Mouse (Mus musculus): Measurements from ENCODE around the gene Rtn1. TPM values are rescaled to one million over a fixed set of nuclear protein-coding genes. Genes with fewer than 3 reads are reported as not detected.

The Rtn1 gene
- polyA plus RNA-seq, 1 experiment from 2014 or later = 1,321 TPM

DNA sequence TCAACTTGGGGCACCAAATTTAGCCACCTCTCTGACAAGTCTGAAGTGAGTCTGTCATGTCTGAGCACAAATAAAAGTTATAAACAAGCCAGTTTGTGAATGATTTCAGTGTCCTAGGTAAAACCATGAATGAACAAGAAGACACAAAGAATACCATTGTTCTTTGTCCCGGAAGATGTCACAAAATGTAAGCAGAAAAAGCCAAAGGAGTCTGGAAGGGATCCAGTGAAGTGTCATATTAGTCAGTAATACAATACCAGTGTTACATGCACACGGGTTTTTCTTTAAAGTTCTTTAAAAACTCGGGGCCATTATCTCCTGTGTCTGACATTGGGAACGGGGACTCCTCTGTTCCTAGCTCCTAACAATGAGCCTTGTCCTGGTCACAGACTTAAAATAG is 85.1 kb downstream of the Rtn1 start:
- Histone ChIP-seq H3K36me3 (ENCODE audit: control insufficient read depth, insufficient read depth, low read length) (no peaks in the 10 kb centered on the region), H3K4me1 (ENCODE audit: control insufficient read depth, insufficient read depth, low read length) (no peaks in the 10 kb centered on the region), H3K9ac (ENCODE audit: low read length) (no peak overlapping the region), H3K4me3 (ENCODE audit: low read depth, low read length) (no peak overlapping the region), H3K27me3 (replicated peaks; ENCODE audit: control insufficient read depth, insufficient read depth, low read length) (no peaks in the 10 kb centered on the region), H3K27ac (ENCODE audit: low read depth, low read length) (no peak overlapping the region), H3K4me2 (ENCODE audit: low read length) (no peak overlapping the region), H3K9me3 (replicated peaks; ENCODE audit: control insufficient read depth, low read length) (no peaks in the 10 kb centered on the region)
- ATAC-seq = no peak
- WGBS = 56% methylated on average over 4 of the region's 4 CpGs
- no peak for DNase-seq (ENCODE audit: low spot score)

GRCm38 (mm10) chr12:72315732-72316465 is 93.0 kb downstream of the Rtn1 start:
- DNase-seq (ENCODE audit: low spot score) (no peak), ATAC-seq (no peak)
- Histone ChIP-seq H3K4me3 (ENCODE audit: low read depth, low read length) (no peak overlapping the region), H3K9ac (ENCODE audit: low read length) (no peak overlapping the region), H3K27ac (ENCODE audit: low read depth, low read length) (no peak overlapping the region), H3K9me3 (replicated peaks; ENCODE audit: control insufficient read depth, low read length) (no peaks in the 10 kb centered on the region), H3K4me1 (ENCODE audit: control insufficient read depth, insufficient read depth, low read length) (no peaks in the 10 kb centered on the region), H3K4me2 (ENCODE audit: low read length) (no peak overlapping the region), H3K27me3 (replicated peaks; ENCODE audit: control insufficient read depth, insufficient read depth, low read length) (no peaks in the 10 kb centered on the region), H3K36me3 (ENCODE audit: control insufficient read depth, insufficient read depth, low read length) (no peaks in the 10 kb centered on the region)
- WGBS = 72% methylated on average over 15 of the region's 15 CpGs

GRCm38 (mm10) chr12:72310818-72311217 is 98.0 kb downstream of the Rtn1 start:
- H3K4me2 ChIP-seq (ENCODE audit: low read length) = no peak overlapping the region
- H3K36me3 ChIP-seq (ENCODE audit: control insufficient read depth, insufficient read depth, low read length) = no peaks in the 10 kb centered on the region
- ATAC-seq (no peak), DNase-seq (ENCODE audit: low spot score) (no peak)
- no peak overlapping the region for H3K9ac ChIP-seq (ENCODE audit: low read length)
- H3K27ac ChIP-seq (ENCODE audit: low read depth, low read length) = no peak overlapping the region
- 89% methylated on average over 6 of the region's 6 CpGs for WGBS
- no peaks in the 10 kb centered on the region for H3K27me3 ChIP-seq (replicated peaks; ENCODE audit: control insufficient read depth, insufficient read depth, low read length)
- no peak overlapping the region for H3K4me3 ChIP-seq (ENCODE audit: low read depth, low read length)
- H3K9me3 ChIP-seq (replicated peaks; ENCODE audit: control insufficient read depth, low read length) = no peaks in the 10 kb centered on the region
- H3K4me1 ChIP-seq (ENCODE audit: control insufficient read depth, insufficient read depth, low read length) = no peaks in the 10 kb centered on the region

- Histone ChIP-seq H3K9me3 (replicated peaks; ENCODE audit: control insufficient read depth, low read length) (no peaks in the 10 kb centered on the region), H3K27me3 (replicated peaks; ENCODE audit: control insufficient read depth, insufficient read depth, low read length) (no peaks in the 10 kb centered on the region), H3K4me2 (ENCODE audit: low read length) (no peak overlapping the region), H3K27ac (ENCODE audit: low read depth, low read length) (no peak overlapping the region), H3K4me3 (ENCODE audit: low read depth, low read length) (no peak overlapping the region), H3K36me3 (ENCODE audit: control insufficient read depth, insufficient read depth, low read length) (no peaks in the 10 kb centered on the region), H3K9ac (ENCODE audit: low read length) (no peak overlapping the region), H3K4me1 (ENCODE audit: control insufficient read depth, insufficient read depth, low read length) (peaks cover 12% of the 10 kb centered on the region)
- WGBS = 80% methylated on average over 8 of the region's 8 CpGs
- ATAC-seq (no peak), DNase-seq (ENCODE audit: low spot score) (no peak)
Observed at GRCm38 (mm10) chr12:72308506-72308905, 100.3 kb downstream of the Rtn1 start.

- H3K4me3 ChIP-seq (ENCODE audit: low read depth, low read length) = no peak overlapping the region
- WGBS = 93% methylated on average over 11 of the region's 11 CpGs
- H3K27ac ChIP-seq (ENCODE audit: low read depth, low read length) = no peak overlapping the region
- no peaks in the 10 kb centered on the region for H3K27me3 ChIP-seq (replicated peaks; ENCODE audit: control insufficient read depth, insufficient read depth, low read length)
- DNase-seq (ENCODE audit: low spot score) (no peak), ATAC-seq (no peak)
- H3K4me2 ChIP-seq (ENCODE audit: low read length) = no peak overlapping the region
- peaks cover 12% of the 10 kb centered on the region for H3K4me1 ChIP-seq (ENCODE audit: control insufficient read depth, insufficient read depth, low read length)
- H3K9me3 ChIP-seq (replicated peaks; ENCODE audit: control insufficient read depth, low read length) = no peaks in the 10 kb centered on the region
- no peaks in the 10 kb centered on the region for H3K36me3 ChIP-seq (ENCODE audit: control insufficient read depth, insufficient read depth, low read length)
- no peak overlapping the region for H3K9ac ChIP-seq (ENCODE audit: low read length)
Observed at GRCm38 (mm10) chr12:72306281-72306680, 102.6 kb downstream of the Rtn1 start.

DNA sequence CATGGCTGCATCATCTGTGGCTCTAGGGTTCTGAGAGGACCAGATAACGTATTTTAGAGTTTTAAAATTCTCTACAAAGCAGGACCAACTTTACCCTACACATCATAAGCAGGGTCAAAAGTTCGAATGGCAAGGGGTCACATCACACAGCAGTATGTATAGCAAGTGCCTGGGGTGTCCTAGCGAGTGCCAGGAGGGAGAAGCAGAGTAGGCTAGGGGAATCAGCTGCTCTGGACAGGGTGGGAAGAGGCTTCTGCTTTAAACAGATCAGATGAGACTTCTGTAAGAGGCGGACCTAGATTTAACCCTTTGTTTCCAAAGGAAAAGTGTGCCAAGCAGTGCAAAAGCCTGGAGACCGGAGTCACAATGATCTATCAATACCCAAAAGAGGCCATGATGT is 103.4 kb downstream of the Rtn1 start:
- WGBS = 73% methylated on average over 5 of the region's 5 CpGs
- Histone ChIP-seq H3K9me3 (replicated peaks; ENCODE audit: control insufficient read depth, low read length) (no peaks in the 10 kb centered on the region), H3K9ac (ENCODE audit: low read length) (no peak overlapping the region), H3K27ac (ENCODE audit: low read depth, low read length) (no peak overlapping the region), H3K4me3 (ENCODE audit: low read depth, low read length) (no peak overlapping the region), H3K4me2 (ENCODE audit: low read length) (no peak overlapping the region), H3K27me3 (replicated peaks; ENCODE audit: control insufficient read depth, insufficient read depth, low read length) (no peaks in the 10 kb centered on the region), H3K4me1 (ENCODE audit: control insufficient read depth, insufficient read depth, low read length) (peaks cover 12% of the 10 kb centered on the region), H3K36me3 (ENCODE audit: control insufficient read depth, insufficient read depth, low read length) (no peaks in the 10 kb centered on the region)
- no peak for DNase-seq (ENCODE audit: low spot score)
- peak; percentile 8; the same call in 1 of the 2 replicates for ATAC-seq

GRCm38 (mm10) chr12:72304985-72305384 is 103.9 kb downstream of the Rtn1 start:
- Histone ChIP-seq H3K9me3 (replicated peaks; ENCODE audit: control insufficient read depth, low read length) (no peaks in the 10 kb centered on the region), H3K27ac (ENCODE audit: low read depth, low read length) (no peak overlapping the region), H3K4me1 (ENCODE audit: control insufficient read depth, insufficient read depth, low read length) (peaks cover 12% of the 10 kb centered on the region), H3K4me2 (ENCODE audit: low read length) (no peak overlapping the region), H3K4me3 (ENCODE audit: low read depth, low read length) (no peak overlapping the region), H3K36me3 (ENCODE audit: control insufficient read depth, insufficient read depth, low read length) (no peaks in the 10 kb centered on the region), H3K9ac (ENCODE audit: low read length) (no peak overlapping the region), H3K27me3 (replicated peaks; ENCODE audit: control insufficient read depth, insufficient read depth, low read length) (no peaks in the 10 kb centered on the region)
- DNase-seq (ENCODE audit: low spot score) (peak; percentile 73), ATAC-seq (peak; percentile 63; the same call in 1 of the 2 replicates)
- 26% methylated on average over 5 of the region's 5 CpGs for WGBS

DNA sequence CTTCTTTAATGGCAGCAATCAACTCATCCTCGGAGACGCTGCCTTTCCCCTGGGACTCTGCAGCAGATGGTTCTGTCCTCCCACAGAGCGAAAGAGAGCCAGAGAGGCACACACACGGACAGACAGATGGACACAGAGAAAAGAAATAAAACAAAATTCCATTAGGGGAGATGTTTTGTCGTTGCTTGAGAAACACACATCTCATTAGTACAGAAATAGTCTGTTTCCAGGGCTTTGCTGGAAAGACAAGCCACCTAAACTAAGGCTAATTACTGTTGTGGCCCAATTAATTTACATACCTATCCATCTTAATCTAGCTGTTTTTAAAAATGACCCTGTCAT is 104.5 kb downstream of the Rtn1 start:
- H3K27ac ChIP-seq (ENCODE audit: low read depth, low read length) = no peak overlapping the region
- H3K4me3 ChIP-seq (ENCODE audit: low read depth, low read length) = no peak overlapping the region
- WGBS = 23% methylated on average over 5 of the region's 5 CpGs
- no peak overlapping the region for H3K4me2 ChIP-seq (ENCODE audit: low read length)
- ATAC-seq = peak; percentile 62
- H3K9ac ChIP-seq (ENCODE audit: low read length) = no peak overlapping the region
- peak; percentile 61 for DNase-seq (ENCODE audit: low spot score)
- H3K36me3 ChIP-seq (ENCODE audit: control insufficient read depth, insufficient read depth, low read length) = no peaks in the 10 kb centered on the region
- H3K4me1 ChIP-seq (ENCODE audit: control insufficient read depth, insufficient read depth, low read length) = peaks cover 12% of the 10 kb centered on the region
- H3K27me3 ChIP-seq (replicated peaks; ENCODE audit: control insufficient read depth, insufficient read depth, low read length) = no peaks in the 10 kb centered on the region
- H3K9me3 ChIP-seq (replicated peaks; ENCODE audit: control insufficient read depth, low read length) = no peaks in the 10 kb centered on the region

DNA sequence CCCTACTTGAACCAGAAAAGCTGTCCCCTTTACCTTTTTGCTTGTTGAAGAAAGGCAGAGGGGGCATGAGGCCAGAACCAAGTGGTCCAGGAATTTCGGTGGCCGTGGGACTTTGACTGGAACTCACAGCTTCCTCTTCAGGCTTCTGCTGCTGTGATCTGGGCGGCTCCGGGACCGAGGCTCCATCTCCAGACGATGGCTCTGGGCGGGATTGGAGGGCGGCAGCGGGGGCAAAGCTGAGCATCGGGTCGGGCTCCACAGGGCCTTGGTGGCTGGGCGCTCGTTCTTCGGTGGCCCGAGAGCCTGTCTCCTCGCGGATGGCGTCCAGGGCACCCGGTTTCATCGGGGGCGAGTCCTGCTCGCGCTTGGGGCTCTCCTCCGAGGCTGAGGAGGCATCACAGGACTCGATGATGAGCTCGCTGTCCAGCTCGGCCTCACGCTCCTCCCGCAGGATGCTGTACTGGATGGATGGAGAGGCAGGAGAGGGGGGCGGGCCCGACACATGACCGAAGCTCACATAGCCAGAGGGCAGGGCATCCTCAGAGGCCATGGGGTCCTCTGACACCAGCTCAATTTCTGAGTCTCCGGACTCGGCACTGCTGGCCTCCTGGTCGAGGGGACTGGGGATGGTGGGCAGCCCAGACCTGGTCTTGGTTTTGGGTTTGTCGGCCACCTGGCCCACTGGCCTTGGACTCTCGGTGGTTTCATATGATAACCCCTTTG is 105.1 kb downstream of the Rtn1 start:
- H3K4me2 ChIP-seq (ENCODE audit: low read length) = no peak overlapping the region
- 81% methylated on average over 37 of the region's 37 CpGs for WGBS
- ATAC-seq = peak; percentile 8
- H3K27me3 ChIP-seq (replicated peaks; ENCODE audit: control insufficient read depth, insufficient read depth, low read length) = no peaks in the 10 kb centered on the region
- H3K27ac ChIP-seq (ENCODE audit: low read depth, low read length) = no peak overlapping the region
- no peaks in the 10 kb centered on the region for H3K9me3 ChIP-seq (replicated peaks; ENCODE audit: control insufficient read depth, low read length)
- peaks cover 12% of the 10 kb centered on the region for H3K4me1 ChIP-seq (ENCODE audit: control insufficient read depth, insufficient read depth, low read length)
- H3K36me3 ChIP-seq (ENCODE audit: control insufficient read depth, insufficient read depth, low read length) = no peaks in the 10 kb centered on the region
- DNase-seq (ENCODE audit: low spot score) = no peak
- H3K9ac ChIP-seq (ENCODE audit: low read length) = no peak overlapping the region
- H3K4me3 ChIP-seq (ENCODE audit: low read depth, low read length) = no peak overlapping the region

Data from forebrain, embryonic 14.5 days (tissue).